Mouse (Mus musculus): ENCODE measurements around the gene Zfp992.
"Not testable (repeated sequence)": the region's sequence is repeated elsewhere in the genome, so short reads cannot be mapped to it uniquely, and the experiment has no call there.

- TF ChIP-seq GABPA (IDR thresholded peaks at IDR 0.05; ENCODE audit: insufficient replicate concordance, low read depth, low read length); MEF2A (IDR thresholded peaks at IDR 0.05; ENCODE audit: borderline replicate concordance, low read depth, low read length); CTCF (conservative IDR thresholded peaks at IDR 0.05 in 1 of 2, IDR thresholded peaks at IDR 0.05 in 1 of 2; ENCODE audit: low read depth in 2 of 2, low read length in 2 of 2); EP300 (IDR thresholded peaks at IDR 0.05; ENCODE audit: low read length); POLR2A (IDR thresholded peaks at IDR 0.05; ENCODE audit: low read depth, low read length); USF1 (IDR thresholded peaks at IDR 0.05; ENCODE audit: low read depth, low read length); E2F4 (IDR thresholded peaks at IDR 0.05; ENCODE audit: insufficient replicate concordance, low read depth, low read length); ZMIZ1 (IDR thresholded peaks at IDR 0.05; ENCODE audit: low read depth, low read length); RAD21 (IDR thresholded peaks at IDR 0.05; ENCODE audit: low read depth, low read length): not testable (repeated sequence)
These were observed 3.7 kb upstream of the Zfp992 start for GRCm38 (mm10) chr4:146445121-146445520.

All from CH12.LX (cell line).